ENCODE assay signal across 16 mouse cellular contexts in genomic region chr1:65176171-65176570, GRCm38 (mm10). TPM values are rescaled to one million over a fixed set of nuclear protein-coding genes. Genes with fewer than 3 reads are reported as not detected.
A peak's percentile ranks its signal among the peaks of the same experiment; 100 is the strongest.
DNase-seq lines count a peak whose midpoint lies in the region; ATAC-seq and TF ChIP-seq lines count a peak whose summit lies in the region.
"Had no signal": no experiment of that assay in that cellular context is flagged by ENCODE, and none has a peak within 500 bp of the region (broad histone marks: within the 10 kb centered on the region; RNA-seq: fewer than 3 reads in every experiment).

No protein-coding gene starts in this region.

- DNase-seq in adrenal gland, adult (ENCODE audit: inconsistent age in 2 of 2, low spot score in 1 of 2) = peak; percentile 32 to 78
- DNase-seq in adrenal gland, adult 8-10 months = no peak
- no peak for DNase-seq in kidney, adult 2 months
- DNase-seq in kidney, adult 11 months = no peak
- no peak for DNase-seq in lung, adult 2 months
- no peak for DNase-seq in layer of hippocampus, postnatal 36 days
- DNase-seq: cerebellum, adult 9-11 months; left cerebral cortex, postnatal 4 days had no signal

- H3K9ac ChIP-seq in midbrain, embryonic 15.5 days = no peak overlapping the region
- H3K9ac ChIP-seq: embryonic facial prominence, embryonic 15.5 days had no signal

- H3K9me3 ChIP-seq in midbrain, embryonic 15.5 days = no peaks in the 10 kb centered on the region
- H3K9me3 ChIP-seq: embryonic facial prominence, embryonic 15.5 days had no signal

- TF ChIP-seq POLR2A in kidney, adult 2 months (IDR thresholded peaks at IDR 0.05; ENCODE audit: low read depth, low read length) = no peak
- no peak for TF ChIP-seq POLR2A in lung, adult 2 months (IDR thresholded peaks at IDR 0.05; ENCODE audit: borderline replicate concordance, extremely low read depth, low read depth, low read length)

- H3K4me1 ChIP-seq in kidney, adult 2 months (ENCODE audit: control insufficient read depth, insufficient read depth, low read length) = peaks cover 9% of the 10 kb centered on the region; the same call in 1 of the 2 replicates
- peaks cover 16% of the 10 kb centered on the region; the same call in 1 of the 2 replicates for H3K4me1 ChIP-seq in brown adipose tissue, adult 24 weeks (ENCODE audit: control insufficient read depth, insufficient read depth, insufficient read length, low read length)
- H3K4me1 ChIP-seq in midbrain, embryonic 15.5 days = peaks cover 44% of the 10 kb centered on the region
- H3K4me1 ChIP-seq in lung, adult 2 months (ENCODE audit: control insufficient read depth, insufficient read depth, low read length) = peaks cover 7% of the 10 kb centered on the region

- no peak for ATAC-seq in midbrain, embryonic 15.5 days (replicated peaks)

- H3K4me3 ChIP-seq in kidney, adult 2 months (ENCODE audit: insufficient read depth, low read depth, low read length) = peak overlapping the region; percentile 23
- peak overlapping the region; percentile 27 for H3K4me3 ChIP-seq in brown adipose tissue, adult 24 weeks (ENCODE audit: insufficient read depth, low read depth, low read length)
- H3K4me3 ChIP-seq in midbrain, embryonic 15.5 days = 0 out of 2 replicates have a peak overlapping the region, but pooled peaks have one; percentile 1
- no peak overlapping the region for H3K4me3 ChIP-seq in lung, adult 2 months (replicated peaks; ENCODE audit: extremely low read depth, low read depth, low read length)
- H3K4me3 ChIP-seq: embryonic facial prominence, embryonic 15.5 days had no signal

- peak overlapping the region; percentile 18 for H3K27ac ChIP-seq in kidney, adult 2 months (ENCODE audit: insufficient read depth, low read depth, low read length)
- peak overlapping the region; percentile 78 for H3K27ac ChIP-seq in brown adipose tissue, adult 24 weeks (replicated peaks; ENCODE audit: low read depth, low read length)
- no peak overlapping the region for H3K27ac ChIP-seq in midbrain, embryonic 15.5 days
- H3K27ac ChIP-seq: embryonic facial prominence, embryonic 15.5 days had no signal

- H3K4me2 ChIP-seq in midbrain, embryonic 15.5 days = peak overlapping the region; percentile 30; the same call in 1 of the 2 replicates
- H3K4me2 ChIP-seq: embryonic facial prominence, embryonic 15.5 days had no signal

- no peaks in the 10 kb centered on the region for H3K27me3 ChIP-seq in kidney, adult 2 months (replicated peaks; ENCODE audit: control insufficient read depth, insufficient read depth, low read length)
- no peaks in the 10 kb centered on the region for H3K27me3 ChIP-seq in midbrain, embryonic 15.5 days (replicated peaks)
- H3K27me3 ChIP-seq: embryonic facial prominence, embryonic 15.5 days had no signal

- TF ChIP-seq CTCF in kidney, adult 2 months (conservative IDR thresholded peaks at IDR 0.05; ENCODE audit: insufficient read depth, insufficient read length, low read depth, low read length) = no peak
- no peak for TF ChIP-seq CTCF in lung, adult 2 months (IDR thresholded peaks at IDR 0.05; ENCODE audit: insufficient read depth, low read length)

- H3K36me3 ChIP-seq in kidney, adult 2 months (ENCODE audit: control insufficient read depth, insufficient read depth, low read length) = peaks cover 13% of the 10 kb centered on the region
- no peaks in the 10 kb centered on the region for H3K36me3 ChIP-seq in midbrain, embryonic 15.5 days (replicated peaks)

- whole genome bisulfite sequencing in kidney, adult 2 months = 61% methylated on average over 4 of the region's 4 CpGs
- WGBS in midbrain, embryonic 15.5 days = 78% methylated on average over 4 of the region's 4 CpGs
- WGBS in lung, adult 2 months = 50% methylated on average over 4 of the region's 4 CpGs

RNA-seq across cellular contexts. Expression of gene Idh1, which starts 10.1 kb away (rescaled TPM):
- total RNA-seq in adrenal gland, adult 8-10 months (2022) = 100 to 1,000 TPM; 588 to 738 (median 679) TPM
- 247 and 334 TPM in 2 replicates for polyA plus RNA-seq in kidney, adult 2 months (2012; rRNA removed)
- 333 and 355 TPM in 2 replicates for polyA plus RNA-seq in brown adipose tissue, adult 24 weeks (2012; ENCODE audit: insufficient read depth, insufficient read length, missing spikeins)
- polyA plus RNA-seq in midbrain, embryonic 15.5 days (2015; fragmentation: Nextera tagmentation; extraction: Ambion mirVana) = 529 and 531 TPM in 2 replicates
- 18.3 and 32.7 TPM in 2 replicates for polyA plus RNA-seq in lung, adult 2 months (2012; rRNA removed)
- total RNA-seq in layer of hippocampus, postnatal 36 days (2021) = 10 to 100 TPM; 45.6 to 48.5 TPM

RNA-seq across cellular contexts. Expression of gene Pikfyve, which starts 10.3 kb away (rescaled TPM):
- 10 to 100 TPM; 36.5 to 49.2 (median 40.3) TPM for total RNA-seq in adrenal gland, adult 8-10 months (2022)
- 8.0 and 9.3 TPM in 2 replicates for polyA plus RNA-seq in kidney, adult 2 months (2012; rRNA removed)
- polyA plus RNA-seq in brown adipose tissue, adult 24 weeks (2012; ENCODE audit: insufficient read depth, insufficient read length, missing spikeins) = 9.1 and 9.5 TPM in 2 replicates
- polyA plus RNA-seq in midbrain, embryonic 15.5 days (2015; fragmentation: Nextera tagmentation; extraction: Ambion mirVana) = 10.6 and 12.8 TPM in 2 replicates
- 5.6 and 8.1 TPM in 2 replicates for polyA plus RNA-seq in lung, adult 2 months (2012; rRNA removed)
- total RNA-seq in layer of hippocampus, postnatal 36 days (2021) = 10 to 100 TPM; 41.9 to 44.0 TPM

RNA-seq across cellular contexts. Expression of gene D630023F18Rik, which starts 53.2 kb away (rescaled TPM):
- total RNA-seq in adrenal gland, adult 8-10 months (2022) = 1 to 10 TPM in 2 of 4 experiments, not detected in 2; 3.1 to 3.4 TPM
- 64.3 and 85.6 TPM in 2 replicates for polyA plus RNA-seq in kidney, adult 2 months (2012; rRNA removed)
- not detected in 2 replicates for polyA plus RNA-seq in brown adipose tissue, adult 24 weeks (2012; ENCODE audit: insufficient read depth, insufficient read length, missing spikeins)
- polyA plus RNA-seq in midbrain, embryonic 15.5 days (2015; fragmentation: Nextera tagmentation; extraction: Ambion mirVana) = 0.80 and 1.1 TPM in 2 replicates
- polyA plus RNA-seq in lung, adult 2 months (2012; rRNA removed) = 0.05 and 0.06 TPM in 2 replicates
- total RNA-seq in layer of hippocampus, postnatal 36 days (2021) = 1 to 10 TPM; 7.9 to 9.9 TPM
- total RNA-seq: gastrocnemius, adult 18-20 months; megakaryocyte-erythroid progenitor cell, adult 5-6 weeks had no signal
- polyA plus RNA-seq: heart, postnatal 0 days had no signal

RNA-seq across cellular contexts. Expression of gene Gm28845, which starts 56.8 kb away (rescaled TPM):
- not detected for total RNA-seq in adrenal gland, adult 8-10 months (2022)
- 7.6 and 9.0 TPM in 2 replicates for polyA plus RNA-seq in kidney, adult 2 months (2012; rRNA removed)
- polyA plus RNA-seq in brown adipose tissue, adult 24 weeks (2012; ENCODE audit: insufficient read depth, insufficient read length, missing spikeins) = not detected in 2 replicates
- not detected in 2 replicates for polyA plus RNA-seq in midbrain, embryonic 15.5 days (2015; fragmentation: Nextera tagmentation; extraction: Ambion mirVana)
- not detected in 2 replicates for polyA plus RNA-seq in lung, adult 2 months (2012; rRNA removed)
- total RNA-seq in layer of hippocampus, postnatal 36 days (2021) = not detected
- total RNA-seq: gastrocnemius, adult 18-20 months; megakaryocyte-erythroid progenitor cell, adult 5-6 weeks had no signal
- polyA plus RNA-seq: embryonic facial prominence, embryonic 15.5 days; heart, postnatal 0 days; large intestine, adult 2 months; thymus, postnatal 0 days had no signal

Comparison
In these comparisons a context has a peak if more than half of its experiments do, and no peak if none do; other contexts are left out.
1. DNase-seq: peak in adrenal gland, adult (2 of 2); none in adrenal gland, adult 8-10 months (single experiment), kidney, adult 2 months (single experiment), kidney, adult 11 months (single experiment), lung, adult 2 months (single experiment) and layer of hippocampus, postnatal 36 days (0 of 2).
2. RNA of gene D630023F18Rik, which starts 53.2 kb away (polyA plus RNA-seq): 64.3 to 85.6 TPM in kidney, adult 2 months; 0.80 to 1.1 TPM in midbrain, embryonic 15.5 days, 0.05 to 0.06 TPM in lung, adult 2 months and not detected in brown adipose tissue, adult 24 weeks; every median in the first group is over 10 times any median in the second.